Mouse (Mus musculus) embryonic fibroblast, embryonic 13.5 days (primary cell): ENCODE data around the gene Ccdc149.

ENCODE experiments used
- CTCF ChIP-seq: IDR thresholded peaks from 2 replicates; pipeline ENCODE4 v1.5.1; 2011; ENCODE audit warnings: mild to moderate bottlenecking, control low read depth, low read length, moderate library complexity, borderline replicate concordance; ENCODE audit not compliant: insufficient read depth
- POLR2A ChIP-seq: IDR thresholded peaks from 2 replicates; pipeline ENCODE4 v1.6.1; 2011; ENCODE audit warnings: low read depth, mild to moderate bottlenecking, control low read depth, low read length, moderate library complexity

- TF ChIP-seq POLR2A (no peak), CTCF (no peak)
These were observed 54.8 kb downstream of the Ccdc149 start for GRCm38 (mm10) chr5:52416485-52416884.
